Mouse (Mus musculus) liver, adult 2 months (tissue): ENCODE measurements around the gene Nav2. TPM values are rescaled to one million over a fixed set of nuclear protein-coding genes. Genes with fewer than 3 reads are reported as not detected.

Experiments
- DNase-seq: peaks from one replicate; pipeline ENCODE4 v3.0.0-alpha.2; 2011; ENCODE audit warnings: low read depth, low spot score; ENCODE audit errors: extremely low read depth
- H3K27ac ChIP-seq: fragments of 200-500 bp; replicated peaks from 2 replicates; pipeline ENCODE4 v1.5.1; 2012; ENCODE audit warnings: low read depth, mild to moderate bottlenecking, control low read depth, inconsistent platforms, low read length; ENCODE audit not compliant: insufficient read depth
- H3K27me3 ChIP-seq: fragments of 200-500 bp; 2 replicates; pipeline ENCODE4 v1.6.1; 2012; ENCODE audit warnings: mild to moderate bottlenecking, moderate library complexity, low read length, inconsistent platforms; ENCODE audit not compliant: control insufficient read depth, insufficient read depth
- H3K36me3 ChIP-seq: fragments of 200-500 bp; 2 replicates; pipeline ENCODE4 v1.6.1; 2012; ENCODE audit warnings: low read length, inconsistent platforms; ENCODE audit not compliant: control insufficient read depth, insufficient read depth
- H3K4me1 ChIP-seq: fragments of 200-500 bp; 2 replicates; pipeline ENCODE4 v1.6.1; 2011; ENCODE audit warnings: low read length; ENCODE audit not compliant: control insufficient read depth, insufficient read depth
- H3K4me3 ChIP-seq: fragments of 200-500 bp; 2 replicates; pipeline ENCODE4 v1.5.1; 2011; ENCODE audit warnings: low read depth, mild to moderate bottlenecking, control low read depth, low read length, moderate library complexity; ENCODE audit not compliant: insufficient read depth
- H3K79me2 ChIP-seq: fragments of 200-500 bp; 2 replicates; pipeline ENCODE4 v1.6.1; 2012; ENCODE audit warnings: inconsistent platforms, mild to moderate bottlenecking, low read length, moderate library complexity; ENCODE audit not compliant: control insufficient read depth, insufficient read depth
- H3K9ac ChIP-seq: fragments of 200-500 bp; 2 replicates; pipeline ENCODE4 v1.6.1; 2012; ENCODE audit warnings: low read depth, mild to moderate bottlenecking, control low read depth, inconsistent platforms, low read length
- CTCF ChIP-seq: fragments of 200-500 bp; IDR thresholded peaks from 2 replicates; pipeline ENCODE4 v1.5.1; 2011; ENCODE audit warnings: low read depth, low read length, control low read depth
- POLR2A ChIP-seq: fragments of 200-500 bp; IDR thresholded peaks from 2 replicates; pipeline ENCODE4 v1.6.1; 2011; ENCODE audit warnings: low read length, control low read depth; ENCODE audit not compliant: insufficient read depth; ENCODE audit errors: extremely low read depth
- WGBS: fragments of 180-500 bp; shearing (Covaris S2); methylation state at CpG from one replicate; pipeline ENCODE4 v1.1.7; 2018; 5-methylcytosine and 5-hydroxymethylcytosine counted together
- polyA plus RNA-seq: library from polyadenylated mRNA; depleted of rRNA; stranded (reverse); fragments of >200 nt; gene quantifications from 2 replicates; pipeline ENCODE4 v1.2.3, GENCODE M21; 2012
- total RNA-seq: library from RNA; depleted of rRNA; stranded (reverse); fragments of >200 nt; gene quantifications from 2 replicates; pipeline ENCODE4 v1.2.3, GENCODE M21; 2014

Gene Nav2
- total and polyA plus RNA-seq, 2 experiments = 11.1 to 17.6 TPM

DNA sequence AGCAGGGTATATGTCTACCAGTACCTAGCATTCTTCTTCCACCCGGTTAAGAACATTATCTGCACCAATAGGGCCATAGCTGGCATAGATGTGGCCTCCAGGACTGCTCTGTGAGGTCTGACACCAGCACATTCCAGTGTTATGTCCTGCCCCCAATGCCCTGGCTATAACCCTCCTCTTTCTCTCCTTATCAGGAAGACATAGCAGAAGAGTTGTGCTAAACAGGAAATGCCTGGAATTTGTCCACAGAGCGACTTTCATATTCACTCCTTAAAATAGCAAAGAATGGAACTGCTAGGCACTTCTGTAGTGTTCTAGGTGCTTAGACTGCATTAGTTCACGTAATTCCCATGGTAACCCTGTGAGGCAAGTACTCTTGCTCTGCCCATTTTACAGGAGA lies 16.7 kb downstream of the Nav2 start:
- Histone ChIP-seq H3K9ac (no peak overlapping the region), H3K4me1 (peaks cover 4% of the 10 kb centered on the region; the same call in 1 of the 2 replicates), H3K4me3 (no peak overlapping the region), H3K27ac (peak overlapping the region; percentile 79), H3K36me3 (no peaks in the 10 kb centered on the region), H3K79me2 (no peaks in the 10 kb centered on the region), H3K27me3 (no peaks in the 10 kb centered on the region)
- TF ChIP-seq POLR2A (no peak), CTCF (no peak)
- DNase-seq = peak; percentile 45
- 63% methylated on average over 3 of the region's 3 CpGs for WGBS

DNA sequence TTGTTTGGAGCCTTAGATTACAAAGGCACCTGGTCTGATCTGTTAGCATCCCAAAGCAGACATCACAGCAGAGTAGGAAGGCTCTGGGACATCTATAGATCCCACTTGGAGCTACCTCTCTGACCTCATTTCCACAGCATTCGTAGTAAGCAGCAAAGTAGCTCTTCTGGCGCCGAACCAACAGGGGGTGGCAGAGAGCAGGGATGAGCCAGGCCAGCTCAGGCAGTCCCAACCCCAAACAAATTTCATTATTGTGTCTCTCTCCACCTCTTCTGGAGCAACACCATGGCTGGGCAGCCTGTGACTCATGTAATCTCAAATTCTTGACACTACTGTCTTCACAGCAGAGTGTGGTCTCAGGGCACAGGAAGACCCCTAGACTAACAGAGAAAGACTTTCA lies 19.8 kb downstream of the Nav2 start:
- DNase-seq = peak; percentile 40
- no peaks in the 10 kb centered on the region for H3K27me3 ChIP-seq
- H3K4me3 ChIP-seq = no peak overlapping the region
- H3K79me2 ChIP-seq = no peaks in the 10 kb centered on the region
- H3K4me1 ChIP-seq = peaks cover 4% of the 10 kb centered on the region; the same call in 1 of the 2 replicates
- no peak overlapping the region for H3K9ac ChIP-seq
- WGBS = 8% methylated on average over 3 of the region's 3 CpGs
- TF ChIP-seq POLR2A = no peak
- peak; percentile 86 for TF ChIP-seq CTCF
- no peaks in the 10 kb centered on the region for H3K36me3 ChIP-seq
- H3K27ac ChIP-seq = no peak overlapping the region

DNA sequence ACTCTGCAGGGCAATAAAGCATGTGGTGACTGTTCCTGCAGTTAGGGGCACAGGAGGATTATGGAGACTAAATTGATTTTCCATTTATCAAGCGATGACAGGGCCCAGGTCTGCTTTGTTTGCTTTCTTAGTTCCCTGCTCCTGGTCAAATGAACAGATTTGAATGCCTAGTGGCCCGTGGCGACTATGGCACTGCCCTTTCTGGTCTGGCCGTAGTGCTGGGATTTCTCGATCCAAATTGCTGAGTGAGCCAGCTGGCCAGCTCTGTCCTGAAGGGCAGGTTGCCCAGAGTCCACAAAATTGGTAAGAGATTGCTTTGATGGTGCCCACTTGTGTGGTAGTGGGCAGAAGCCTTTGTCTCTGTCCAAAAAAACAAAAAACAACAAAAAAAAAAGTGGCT lies 21.9 kb downstream of the Nav2 start:
- WGBS = 18% methylated on average over 5 of the region's 5 CpGs
- no peaks in the 10 kb centered on the region for H3K79me2 ChIP-seq
- H3K4me1 ChIP-seq = peaks cover 10% of the 10 kb centered on the region
- DNase-seq = peak; percentile 94
- H3K9ac ChIP-seq = no peak overlapping the region
- TF ChIP-seq CTCF (no peak; the same call in 1 of the 2 replicates), POLR2A (no peak)
- H3K27ac ChIP-seq = no peak overlapping the region
- no peak overlapping the region for H3K4me3 ChIP-seq
- H3K27me3 ChIP-seq = no peaks in the 10 kb centered on the region
- H3K36me3 ChIP-seq = no peaks in the 10 kb centered on the region

DNA sequence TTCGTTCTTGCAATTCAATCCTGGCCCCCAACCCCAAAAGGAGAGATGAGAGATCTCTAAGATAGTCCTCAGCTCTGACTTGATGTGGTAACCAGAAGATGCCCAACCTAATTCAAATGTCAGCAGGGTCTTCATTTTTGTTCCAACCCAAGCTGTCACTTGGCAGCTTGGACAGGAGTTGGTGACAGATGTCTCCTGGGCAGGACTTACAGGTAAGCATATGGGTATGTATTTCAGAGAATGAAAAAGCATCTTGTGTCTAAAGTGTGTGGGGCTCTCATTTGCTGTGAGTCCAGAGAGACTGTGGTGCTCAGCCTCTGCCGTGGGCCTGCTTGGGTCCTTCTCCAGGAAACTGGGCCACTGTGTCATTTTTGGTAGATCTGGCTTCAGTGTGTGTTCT lies 23.6 kb downstream of the Nav2 start:
- no peaks in the 10 kb centered on the region for H3K27me3 ChIP-seq
- 84% methylated on average over 2 of the region's 2 CpGs for whole genome bisulfite sequencing
- TF ChIP-seq CTCF = no peak
- TF ChIP-seq POLR2A = no peak
- no peak overlapping the region for H3K9ac ChIP-seq
- no peaks in the 10 kb centered on the region for H3K36me3 ChIP-seq
- DNase-seq = no peak
- no peak overlapping the region for H3K27ac ChIP-seq
- no peaks in the 10 kb centered on the region for H3K79me2 ChIP-seq
- peaks cover 10% of the 10 kb centered on the region for H3K4me1 ChIP-seq
- no peak overlapping the region for H3K4me3 ChIP-seq

DNA sequence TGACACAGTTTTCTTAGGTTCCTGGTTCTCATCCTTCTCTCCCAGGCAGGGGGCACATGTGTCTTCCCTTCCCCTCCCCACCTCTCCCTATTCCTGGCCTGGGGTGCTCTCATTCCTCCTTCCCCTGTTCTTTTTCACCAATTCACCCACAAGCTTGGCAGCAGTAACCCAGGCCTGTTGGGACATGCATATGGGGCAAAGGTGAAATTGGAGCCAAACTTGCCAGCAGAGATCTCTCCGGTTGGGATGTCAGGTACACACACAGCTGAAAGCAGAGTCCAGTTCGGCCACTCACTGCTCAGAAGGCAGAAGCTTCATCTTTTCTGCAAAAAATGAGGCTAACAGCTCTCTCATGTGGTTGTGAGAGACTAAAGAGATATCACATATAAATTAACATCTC lies 26.3 kb downstream of the Nav2 start:
- Histone ChIP-seq H3K27me3 (no peaks in the 10 kb centered on the region), H3K9ac (no peak overlapping the region), H3K36me3 (no peaks in the 10 kb centered on the region), H3K27ac (no peak overlapping the region; the same call in 1 of the 2 replicates), H3K4me3 (no peak overlapping the region), H3K4me1 (peaks cover 10% of the 10 kb centered on the region), H3K79me2 (no peaks in the 10 kb centered on the region)
- 43% methylated on average over 2 of the region's 2 CpGs for WGBS
- no peak for TF ChIP-seq CTCF
- peak; percentile 94 for DNase-seq

DNA sequence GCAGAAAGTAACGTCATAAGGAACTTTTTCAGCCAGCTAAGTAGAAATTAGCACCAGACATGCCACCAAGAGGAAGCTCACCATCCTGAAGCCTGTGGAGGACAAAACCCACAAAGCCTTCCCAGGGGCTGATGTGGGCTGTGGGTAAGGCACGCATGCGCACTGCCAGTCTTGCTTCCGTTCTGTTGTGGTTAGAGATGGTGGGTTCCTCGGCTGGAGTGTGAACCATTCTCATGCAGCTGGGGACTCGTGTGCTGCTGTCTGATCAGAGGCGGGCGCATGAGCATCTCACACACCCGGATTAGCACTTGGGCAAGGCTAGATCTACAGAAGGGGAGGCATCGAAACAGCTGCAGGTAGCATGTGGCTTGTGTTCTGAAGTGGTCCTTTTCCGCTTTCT lies 29.0 kb downstream of the Nav2 start:
- Histone ChIP-seq H3K27me3 (no peaks in the 10 kb centered on the region), H3K9ac (no peak overlapping the region), H3K36me3 (no peaks in the 10 kb centered on the region), H3K27ac (no peak overlapping the region), H3K4me3 (no peak overlapping the region), H3K4me1 (peaks cover 9% of the 10 kb centered on the region), H3K79me2 (no peaks in the 10 kb centered on the region)
- 81% methylated on average over 11 of the region's 11 CpGs for WGBS
- no peak for TF ChIP-seq CTCF
- TF ChIP-seq POLR2A = no peak
- DNase-seq = no peak
